Mouse (Mus musculus): ENCODE results near the gene Vmn1r126.
"Not testable (repeated sequence)": the region's sequence is repeated elsewhere in the genome, so short reads cannot be mapped to it uniquely, and the experiment has no call there.

Gene Vmn1r126

DNA sequence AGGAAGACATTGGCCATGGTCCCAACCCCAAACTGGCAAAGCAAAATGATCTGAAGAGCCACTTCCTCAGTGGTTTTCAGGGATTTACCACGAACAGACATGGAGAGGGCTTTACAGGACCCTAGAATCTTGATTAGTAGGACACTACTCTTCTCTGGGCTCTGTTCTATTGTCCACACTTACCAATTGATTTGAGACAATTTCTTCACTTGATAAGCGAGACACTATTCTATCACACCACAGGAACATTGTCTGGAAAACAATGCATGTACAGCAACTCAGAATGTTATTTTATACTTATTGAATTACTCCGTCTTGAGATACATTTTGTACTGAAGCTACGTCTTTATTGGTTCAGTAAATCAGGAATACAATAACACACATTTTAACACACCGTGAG lies at the start of gene Vmn1r126:
Vmn1r126 (minus strand) TSS at position 101 of the 400 bp plus-strand sequence.
- not testable (repeated sequence) for DNase-seq

- not testable (repeated sequence) for DNase-seq
Observed at GRCm38 (mm10) chr7:21349073-21349472, 47.8 kb upstream of the Vmn1r126 start, which contains the start of gene Vmn1r128. TSS of gene Vmn1r128 (plus strand) at chr7:21349373.

DNA sequence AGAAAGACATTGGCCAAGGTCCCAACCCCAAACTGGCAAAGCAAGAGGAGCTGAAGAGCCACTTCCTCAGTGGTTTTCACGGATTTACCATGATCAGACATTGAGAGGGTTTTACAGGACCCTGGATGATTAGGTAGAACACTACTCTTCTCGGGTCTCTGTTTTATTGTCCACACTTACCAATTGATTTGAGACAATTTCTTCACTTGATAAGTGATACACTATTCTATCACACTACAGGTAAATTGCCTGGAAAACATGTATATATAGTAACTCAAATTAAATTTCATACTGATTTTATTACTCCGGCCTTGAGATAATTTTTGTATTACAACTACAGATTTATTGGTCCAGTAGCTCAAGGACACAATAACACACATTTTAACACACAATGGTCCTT lies 18.5 kb upstream of the Vmn1r126 start, which contains the start of gene Vmn1r127:
Vmn1r127 (minus strand) TSS at position 101 of the 400 bp plus-strand sequence.
- DNase-seq = not testable (repeated sequence)

DNA sequence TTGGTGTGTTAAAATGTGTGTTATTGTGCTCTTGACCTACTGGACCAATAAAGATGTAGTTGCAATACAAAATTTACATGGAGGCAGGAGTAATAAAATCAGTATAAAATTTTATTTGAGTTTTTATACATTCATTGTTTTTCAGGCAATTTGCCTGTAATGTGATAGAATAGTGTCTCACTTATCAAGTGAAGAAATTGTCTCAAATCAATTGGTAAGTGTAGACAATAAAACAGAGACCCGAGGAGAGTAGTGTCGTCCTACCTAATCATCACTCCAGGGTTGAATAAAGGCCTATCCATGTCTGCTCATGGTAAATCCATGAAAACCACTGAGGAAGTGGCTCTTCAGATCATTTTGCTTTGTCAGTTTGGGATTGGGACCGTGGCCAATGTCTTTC lies 29.4 kb downstream of the Vmn1r126 start, which contains the start of gene Vmn1r125:
Vmn1r125 (plus strand) TSS at position 301 of the 400 bp plus-strand sequence.
- not testable (repeated sequence) for DNase-seq

GRCm38 (mm10) chr7:21260517-21260916 lies 40.8 kb downstream of the Vmn1r126 start, which contains the start of gene Vmn1r124:
TSS of gene Vmn1r124 (minus strand) at chr7:21260617.
- not testable (repeated sequence) for DNase-seq
